Mouse (Mus musculus) embryonic fibroblast, embryonic 13.5 days (primary cell): ENCODE results near the gene Aff3.

Source experiments
- CTCF ChIP-seq: IDR thresholded peaks from 2 replicates; pipeline ENCODE4 v1.5.1; 2011; ENCODE audit warnings: mild to moderate bottlenecking, control low read depth, low read length, moderate library complexity, borderline replicate concordance; ENCODE audit not compliant: insufficient read depth
- POLR2A ChIP-seq: IDR thresholded peaks from 2 replicates; pipeline ENCODE4 v1.6.1; 2011; ENCODE audit warnings: low read depth, mild to moderate bottlenecking, control low read depth, low read length, moderate library complexity

- TF ChIP-seq POLR2A (no peak), CTCF (no peak)
These were observed 59.3 kb downstream of the Aff3 start for GRCm38 (mm10) chr1:38605426-38605825.
